Comparison of ENCODE assay signal across 28 mouse cellular contexts in genomic region chr11:57850931-57851330, GRCm38 (mm10). TPM values are rescaled to one million over a fixed set of nuclear protein-coding genes. Genes with fewer than 3 reads are reported as not detected.
DNase-seq lines count a peak whose midpoint lies in the region; ATAC-seq and TF ChIP-seq lines count a peak whose summit lies in the region.
"Had no signal": no experiment of that assay in that cellular context is flagged by ENCODE, and none has a peak within 500 bp of the region (broad histone marks: within the 10 kb centered on the region; RNA-seq: fewer than 3 reads in every experiment).

No protein-coding gene starts in this region.

- ATAC-seq in lung, embryonic 14.5 days (ENCODE audit: insufficient read depth), result no peak
- ATAC-seq in neural tube, embryonic 15.5 days (ENCODE audit: low FRiP score), result no peak
- ATAC-seq in midbrain, embryonic 14.5 days (ENCODE audit: low FRiP score, low TSS enrichment), result no peak
- ATAC-seq: forebrain, embryonic 14.5 days; Patski had no signal

- H3K4me1 ChIP-seq in lung, embryonic 14.5 days (ENCODE audit: insufficient read depth), result no peaks in the 10 kb centered on the region
- H3K4me1 ChIP-seq in E14TG2a.4 (replicated peaks; ENCODE audit: low read depth, low read length), result peaks cover 45% of the 10 kb centered on the region
- H3K4me1 ChIP-seq in neural tube, embryonic 15.5 days, result no peaks in the 10 kb centered on the region
- H3K4me1 ChIP-seq in midbrain, embryonic 14.5 days (ENCODE audit: control insufficient read depth, insufficient read depth, low read length), result no peaks in the 10 kb centered on the region
- H3K4me1 ChIP-seq: hindbrain, embryonic 13.5 days; liver, embryonic 15.5 days; midbrain, embryonic 12.5 days had no signal

- no peak overlapping the region for H3K4me2 ChIP-seq in lung, embryonic 14.5 days
- no peak overlapping the region for H3K4me2 ChIP-seq in myocyte (ENCODE audit: low read depth)
- no peak overlapping the region for H3K4me2 ChIP-seq in neural tube, embryonic 15.5 days
- H3K4me2 ChIP-seq in midbrain, embryonic 14.5 days (ENCODE audit: low read length), result no peak overlapping the region
- H3K4me2 ChIP-seq: hindbrain, embryonic 13.5 days; limb, embryonic 15.5 days; liver, embryonic 15.5 days; midbrain, embryonic 12.5 days; stomach, embryonic 15.5 days had no signal

- H3K9ac ChIP-seq in lung, embryonic 14.5 days, result no peak overlapping the region
- no peak overlapping the region for H3K9ac ChIP-seq in neural tube, embryonic 15.5 days (replicated peaks)
- H3K9ac ChIP-seq in midbrain, embryonic 14.5 days (replicated peaks; ENCODE audit: low read length), result no peak overlapping the region
- H3K9ac ChIP-seq: hindbrain, embryonic 13.5 days; limb, embryonic 15.5 days; liver, embryonic 15.5 days; midbrain, embryonic 12.5 days; stomach, embryonic 15.5 days had no signal

- no peak for TF ChIP-seq CTCF in lung, embryonic 14.5 days (IDR thresholded peaks at IDR 0.05; ENCODE audit: low read depth)
- no peak for TF ChIP-seq CTCF in E14TG2a.4 (conservative IDR thresholded peaks at IDR 0.05; ENCODE audit: low read length)

- no peak overlapping the region for H3K27ac ChIP-seq in lung, embryonic 14.5 days (ENCODE audit: low read depth)
- H3K27ac ChIP-seq in neural tube, embryonic 15.5 days (replicated peaks), result no peak overlapping the region
- H3K27ac ChIP-seq in midbrain, embryonic 14.5 days (replicated peaks; ENCODE audit: low read depth, low read length), result no peak overlapping the region
- H3K27ac ChIP-seq: hindbrain, embryonic 13.5 days; kidney, postnatal 0 days; limb, embryonic 10.5 days; limb, embryonic 15.5 days; liver, embryonic 15.5 days; midbrain, embryonic 12.5 days; stomach, embryonic 15.5 days had no signal

- no peaks in the 10 kb centered on the region for H3K9me3 ChIP-seq in lung, embryonic 14.5 days (ENCODE audit: low read depth, low read length)
- H3K9me3 ChIP-seq in E14TG2a.4 (ENCODE audit: low read length), result no peaks in the 10 kb centered on the region
- no peaks in the 10 kb centered on the region for H3K9me3 ChIP-seq in neural tube, embryonic 15.5 days (replicated peaks)
- H3K9me3 ChIP-seq in midbrain, embryonic 14.5 days (ENCODE audit: control insufficient read depth, low read length), result no peaks in the 10 kb centered on the region
- H3K9me3 ChIP-seq: G1E; hindbrain, embryonic 13.5 days; limb, embryonic 10.5 days; limb, embryonic 15.5 days; liver, embryonic 15.5 days; megakaryocyte, embryonic 14.5 days; midbrain, embryonic 12.5 days; stomach, embryonic 15.5 days had no signal

- H3K4me3 ChIP-seq in lung, embryonic 14.5 days (ENCODE audit: low read depth, low read length), result no peak overlapping the region
- H3K4me3 ChIP-seq in E14TG2a.4 (replicated peaks; ENCODE audit: low read length) (peak overlapping the region; percentile 23), myocyte (no peak overlapping the region)
- no peak overlapping the region for H3K4me3 ChIP-seq in neural tube, embryonic 15.5 days (replicated peaks)
- no peak overlapping the region for H3K4me3 ChIP-seq in midbrain, embryonic 14.5 days (replicated peaks; ENCODE audit: low read depth, low read length)
- H3K4me3 ChIP-seq: hindbrain, embryonic 13.5 days; limb, embryonic 10.5 days; limb, embryonic 15.5 days; liver, embryonic 15.5 days; megakaryocyte, embryonic 14.5 days; midbrain, embryonic 12.5 days; stomach, embryonic 15.5 days had no signal

- no peak overlapping the region for H3ac ChIP-seq in myocyte (ENCODE audit: control insufficient read depth, insufficient read length)

- no peaks in the 10 kb centered on the region for H3K36me3 ChIP-seq in lung, embryonic 14.5 days (ENCODE audit: insufficient read depth)
- H3K36me3 ChIP-seq in E14TG2a.4 (ENCODE audit: insufficient read depth, low read length) (no peaks in the 10 kb centered on the region), myocyte (ENCODE audit: control insufficient read depth, insufficient read depth) (no peaks in the 10 kb centered on the region)
- no peaks in the 10 kb centered on the region for H3K36me3 ChIP-seq in neural tube, embryonic 15.5 days
- no peaks in the 10 kb centered on the region for H3K36me3 ChIP-seq in midbrain, embryonic 14.5 days (ENCODE audit: control insufficient read depth, insufficient read depth, low read length)
- H3K36me3 ChIP-seq: G1E; hindbrain, embryonic 13.5 days; limb, embryonic 10.5 days; limb, embryonic 15.5 days; liver, embryonic 15.5 days; midbrain, embryonic 12.5 days; stomach, embryonic 15.5 days had no signal

- peak; percentile 34 for DNase-seq in lung, embryonic 14.5 days
- no peak for DNase-seq in lung, postnatal 4 days
- peak; percentile 19 for DNase-seq in fat pad, adult 2 months (ENCODE audit: extremely low read depth, low read depth, low spot score)
- no peak for DNase-seq in midbrain, embryonic 14.5 days
- DNase-seq: adrenal gland, adult 2 months; B cell, adult 2 months; cerebellum, adult 8-10 months; cerebellum, postnatal 36 days; gastrocnemius, postnatal 25 days; heart, postnatal 36 days; kidney, adult 8-10 months; layer of hippocampus, postnatal 36 days; lung, postnatal 14 days; right cerebral cortex, postnatal 25 days had no signal

- no peaks in the 10 kb centered on the region for H3K27me3 ChIP-seq in lung, embryonic 14.5 days (ENCODE audit: insufficient read depth, low read length)
- H3K27me3 ChIP-seq in E14TG2a.4 (ENCODE audit: insufficient read depth, low read length) (peaks cover 25% of the 10 kb centered on the region), myocyte (ENCODE audit: control insufficient read depth, insufficient read depth, insufficient read length) (peaks cover 3% of the 10 kb centered on the region)
- 0 out of 2 replicates have a peak, but pooled peaks cover 3% of the 10 kb centered on the region for H3K27me3 ChIP-seq in neural tube, embryonic 15.5 days (replicated peaks)
- no peaks in the 10 kb centered on the region for H3K27me3 ChIP-seq in midbrain, embryonic 14.5 days (ENCODE audit: control insufficient read depth, insufficient read depth, low read length)
- H3K27me3 ChIP-seq: Patski; stomach, embryonic 15.5 days had no signal

- TF ChIP-seq POLR2A in myocyte (IDR thresholded peaks at IDR 0.05; ENCODE audit: insufficient read length, low read depth), result no peak

- WGBS in lung, embryonic 14.5 days, result 18% methylated on average over 3 of the region's 3 CpGs
- 59% methylated on average over 3 of the region's 3 CpGs for WGBS in neural tube, embryonic 15.5 days
- WGBS in midbrain, embryonic 14.5 days, result 65% methylated on average over 3 of the region's 3 CpGs

- H3K79me2 ChIP-seq in myocyte (ENCODE audit: control insufficient read depth, insufficient read depth), result no peaks in the 10 kb centered on the region

TF ChIP-seq in myocyte, 11 proteins besides CTCF, POLR2A, EP300 and RAD21:
- TF ChIP-seq REST (IDR thresholded peaks at IDR 0.05; ENCODE audit: insufficient read depth, insufficient read length), result no peak
- peak; percentile 77 for TF ChIP-seq CEBPB (IDR thresholded peaks at IDR 0.05; ENCODE audit: insufficient read depth, poor library complexity, severe bottlenecking)
TF ChIP-seq in myocyte: peak in this region for 1.

RNA-seq across cellular contexts. Expression of gene Hand1, which starts 18.3 kb away (rescaled TPM):
- not detected in 2 replicates for polyA plus RNA-seq in lung, embryonic 14.5 days (2014; fragmentation: Nextera tagmentation; extraction: Ambion mirVana)
- polyA plus RNA-seq in myocyte (2012; fragmentation: generic; extraction: Trizol), result not detected
- polyA plus RNA-seq in neural tube, embryonic 15.5 days (2015; fragmentation: Nextera tagmentation; extraction: Ambion mirVana), result 4.2 TPM in 1 of 2 replicates, not detected in the other
- not detected in 2 replicates for polyA plus RNA-seq in midbrain, embryonic 14.5 days (2014; fragmentation: Nextera tagmentation; extraction: Ambion mirVana)
- polyA plus RNA-seq: forebrain, embryonic 14.5 days; G1E; hindbrain, embryonic 13.5 days; midbrain, embryonic 12.5 days; Patski had no signal

RNA-seq across cellular contexts. Expression of gene Sap30l, which starts 49.5 kb away (rescaled TPM):
- polyA plus RNA-seq in lung, embryonic 14.5 days (2014; fragmentation: Nextera tagmentation; extraction: Ambion mirVana), result 15.9 and 16.7 TPM in 2 replicates
- 25.7 TPM for polyA plus RNA-seq in myocyte (2012; fragmentation: generic; extraction: Trizol)
- 9.7 and 12.4 TPM in 2 replicates for polyA plus RNA-seq in neural tube, embryonic 15.5 days (2015; fragmentation: Nextera tagmentation; extraction: Ambion mirVana)
- polyA plus RNA-seq in midbrain, embryonic 14.5 days (2014; fragmentation: Nextera tagmentation; extraction: Ambion mirVana), result 12.0 and 13.1 TPM in 2 replicates

Comparison
In these comparisons a context has a peak if more than half of its experiments do, and no peak if none do; other contexts are left out.
1. DNase-seq: peak in lung, embryonic 14.5 days (single experiment) and fat pad, adult 2 months (single experiment); none in lung, postnatal 4 days (0 of 2) and midbrain, embryonic 14.5 days (single experiment).